Mouse (Mus musculus) urinary bladder, postnatal 4 days (tissue): ENCODE results near the gene Gm28870.
"Not testable (repeated sequence)": the region's sequence is repeated elsewhere in the genome, so short reads cannot be mapped to it uniquely, and the experiment has no call there.

ENCODE experiments used
- DNase-seq, 2 experiments: peaks; one replicate each; pipeline ENCODE4 v3.0.0; 2021 to 2022; ENCODE audit warnings: low spot score in 2 of 2

The Gm28870 gene

DNA sequence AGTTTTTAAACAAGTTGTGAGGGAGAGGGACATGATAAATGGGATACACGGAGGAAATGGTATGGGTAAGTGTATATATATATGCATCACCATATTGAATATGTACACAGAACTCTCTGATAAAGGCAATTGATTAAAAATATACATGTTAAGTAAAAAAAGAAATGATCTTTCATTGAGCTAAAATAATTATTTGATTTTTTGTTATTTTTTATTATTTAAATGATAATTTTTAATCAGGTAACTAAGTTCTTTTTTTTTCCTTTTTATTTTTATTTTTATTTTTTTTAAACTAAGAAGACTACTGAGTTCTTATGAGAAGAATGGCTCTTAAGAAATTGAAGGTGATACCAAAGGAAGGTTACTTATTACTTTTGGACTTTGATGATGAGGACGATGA, at the start of gene Gm28870:
Gene Gm28870 (plus strand): TSS at position 301 of the 400 bp plus-strand sequence.
- not testable (repeated sequence) for DNase-seq
